Mouse (Mus musculus): Measurements from ENCODE around the gene Gm17026. TPM values are rescaled to one million over a fixed set of nuclear protein-coding genes. Genes with fewer than 3 reads are reported as not detected.
"Not testable (repeated sequence)": the region's sequence is repeated elsewhere in the genome, so short reads cannot be mapped to it uniquely, and the experiment has no call there.

The Gm17026 gene
- not detected in 2 replicates for polyA plus RNA-seq (2015; fragmentation: Nextera tagmentation; extraction: Ambion mirVana)

GRCm38 (mm10) chr14:42259948-42260347 lies at the start of gene Gm17026:
Gene Gm17026 (minus strand): TSS chr14:42260048.
- H3K4me1 ChIP-seq; H3K9me3 ChIP-seq; H3K9ac ChIP-seq; H3K36me3 ChIP-seq; H3K27ac ChIP-seq; H3K4me3 ChIP-seq; H3K27me3 ChIP-seq; H3K4me2 ChIP-seq; ATAC-seq (ENCODE audit: borderline replicate concordance, extremely low read depth, low FRiP score, low TSS enrichment): not testable (repeated sequence)
- 100% methylated on average over 1 of the region's 3 CpGs for WGBS

- 80% methylated on average over 1 of the region's 3 CpGs for WGBS
- ATAC-seq (ENCODE audit: borderline replicate concordance, extremely low read depth, low FRiP score, low TSS enrichment); H3K9ac ChIP-seq; H3K4me2 ChIP-seq; H3K27me3 ChIP-seq; H3K4me3 ChIP-seq; H3K27ac ChIP-seq; H3K36me3 ChIP-seq; H3K9me3 ChIP-seq; H3K4me1 ChIP-seq: not testable (repeated sequence)
These were observed 37.4 kb upstream of the Gm17026 start, which contains the start of gene Gm9611 for GRCm38 (mm10) chr14:42297258-42297657. Gene Gm9611 (minus strand): TSS chr14:42297358.

GRCm38 (mm10) chr14:42216766-42217537 lies 42.9 kb downstream of the Gm17026 start:
- not testable (repeated sequence) for H3K4me1 ChIP-seq; H3K27me3 ChIP-seq; ATAC-seq (ENCODE audit: borderline replicate concordance, extremely low read depth, low FRiP score, low TSS enrichment); H3K4me3 ChIP-seq; H3K9ac ChIP-seq; H3K36me3 ChIP-seq; H3K4me2 ChIP-seq; H3K9me3 ChIP-seq; H3K27ac ChIP-seq
- WGBS: 74% methylated on average over 9 of the region's 10 CpGs

Small RNAs within 50 kb of the gene (microRNA-seq; reads per million reads assigned to microRNA genes)
- gene Gm25208: not detected
- gene Gm25892: not detected

Other genes starting within 250 kb of the Gm17026 start
- gene Gm7951, start 142.7 kb downstream of the Gm17026 start, polyA plus RNA-seq (2015; fragmentation: Nextera tagmentation; extraction: Ambion mirVana): not detected in 2 replicates
- gene Gm17027, start 97.4 kb downstream of the Gm17026 start, polyA plus RNA-seq (2015; fragmentation: Nextera tagmentation; extraction: Ambion mirVana): not detected in 2 replicates
- gene Gm3573, start 69.3 kb downstream of the Gm17026 start, polyA plus RNA-seq (2015; fragmentation: Nextera tagmentation; extraction: Ambion mirVana): not detected in 2 replicates
- gene Gm9611, start 37.3 kb upstream of the Gm17026 start, polyA plus RNA-seq (2015; fragmentation: Nextera tagmentation; extraction: Ambion mirVana): not detected in 2 replicates
- not detected in 2 replicates for gene Gm7995, start 50.2 kb upstream of the Gm17026 start, polyA plus RNA-seq (2015; fragmentation: Nextera tagmentation; extraction: Ambion mirVana)
- not detected in 2 replicates for gene Gm8005, start 179.6 kb upstream of the Gm17026 start, polyA plus RNA-seq (2015; fragmentation: Nextera tagmentation; extraction: Ambion mirVana)
- gene Gm8011, start 203.8 kb upstream of the Gm17026 start, polyA plus RNA-seq (2015; fragmentation: Nextera tagmentation; extraction: Ambion mirVana): not detected in 2 replicates
- gene Gm8020, start 242.3 kb upstream of the Gm17026 start, polyA plus RNA-seq (2015; fragmentation: Nextera tagmentation; extraction: Ambion mirVana): not detected in 2 replicates